Mouse (Mus musculus) kidney, embryonic 14.5 days (tissue): ENCODE results near the gene Stx7. TPM values are rescaled to one million over a fixed set of nuclear protein-coding genes. Genes with fewer than 3 reads are reported as not detected.
A peak's percentile ranks its signal among the peaks of the same experiment; 100 is the strongest.

ENCODE experiments used
- ATAC-seq: fragments of 200-750 bp; cut with Nextera tagmentation; 2 replicates; pipeline ENCODE4 v1.8.0; 2017; ENCODE audit warnings: moderate number of reproducible peaks, mild to moderate bottlenecking, moderate TSS enrichment, moderate library complexity; ENCODE audit not compliant: low FRiP score, low TSS enrichment
- H3K27ac ChIP-seq: fragments of 300-500 bp; sonication (generic); 2 replicates; pipeline ENCODE4 v1.5.1; 2014; ENCODE audit warnings: low read depth, mild to moderate bottlenecking, low read length, moderate library complexity, mixed read lengths
- H3K27me3 ChIP-seq: fragments of 300-500 bp; sonication (generic); 2 replicates; pipeline ENCODE4 v1.6.1; 2014; ENCODE audit warnings: mild to moderate bottlenecking, low read length; ENCODE audit not compliant: control insufficient read depth, insufficient read depth
- H3K36me3 ChIP-seq: fragments of 300-500 bp; sonication (generic); 2 replicates; pipeline ENCODE4 v1.6.1; 2014; ENCODE audit warnings: low read length, mixed read lengths; ENCODE audit not compliant: control insufficient read depth, insufficient read depth
- H3K4me1 ChIP-seq: fragments of 300-500 bp; sonication (generic); 2 replicates; pipeline ENCODE4 v1.6.1; 2014; ENCODE audit warnings: low read length, mixed read lengths; ENCODE audit not compliant: control insufficient read depth, insufficient read depth
- H3K4me2 ChIP-seq: fragments of 300-500 bp; sonication (generic); replicated peaks from 2 replicates; pipeline ENCODE4 v1.6.1; 2014; ENCODE audit warnings: low read depth, mild to moderate bottlenecking, low read length
- H3K4me3 ChIP-seq: fragments of 300-500 bp; sonication (generic); 2 replicates; pipeline ENCODE4 v1.5.1; 2014; ENCODE audit warnings: mild to moderate bottlenecking, low read length
- H3K9ac ChIP-seq: fragments of 300-500 bp; sonication (generic); 2 replicates; pipeline ENCODE4 v1.6.1; 2014; ENCODE audit warnings: low read depth, mild to moderate bottlenecking, low read length, moderate library complexity
- H3K9me3 ChIP-seq: fragments of 300-500 bp; sonication (generic); 2 replicates; pipeline ENCODE4 v1.6.1; 2016; ENCODE audit warnings: low read length; ENCODE audit not compliant: control insufficient read depth
- WGBS: fragments of 180-500 bp; shearing (Covaris S2); extraction: QIAGEN DNeasy Blood & Tissue Kit; methylation state at CpG from one replicate; pipeline ENCODE4 v1.1.7; 2014; 5-methylcytosine and 5-hydroxymethylcytosine counted together
- polyA plus RNA-seq: library from polyadenylated mRNA; unstranded; fragments of >200 nt; fragmentation: Nextera tagmentation; extraction: Ambion mirVana; gene quantifications from 2 replicates; pipeline ENCODE4 v1.2.1, GENCODE M21; 2014

Gene Stx7
- polyA plus RNA-seq, 1 experiment from 2014 or later = 95.5 TPM

- Histone ChIP-seq H3K4me1 (no peaks in the 10 kb centered on the region), H3K4me3 (no peak overlapping the region), H3K27me3 (no peaks in the 10 kb centered on the region), H3K36me3 (peaks cover 9% of the 10 kb centered on the region; the same call in 1 of the 2 replicates), H3K9me3 (no peaks in the 10 kb centered on the region), H3K9ac (no peak overlapping the region), H3K4me2 (no peak overlapping the region), H3K27ac (no peak overlapping the region)
- no peak for ATAC-seq
- WGBS = 66% methylated on average over 1 of the region's 1 CpGs
These were observed 42.9 kb downstream of the Stx7 start for GRCm38 (mm10) chr10:24191977-24192376.

- Histone ChIP-seq H3K9me3 (no peaks in the 10 kb centered on the region), H3K4me1 (no peaks in the 10 kb centered on the region), H3K36me3 (no peaks in the 10 kb centered on the region), H3K4me2 (no peak overlapping the region), H3K27ac (no peak overlapping the region), H3K9ac (no peak overlapping the region), H3K27me3 (no peaks in the 10 kb centered on the region), H3K4me3 (no peak overlapping the region)
- 29% methylated on average over 12 of the region's 12 CpGs for WGBS
- ATAC-seq = no peak
These were observed 50.2 kb downstream of the Stx7 start for GRCm38 (mm10) chr10:24199303-24199702.

- H3K4me2 ChIP-seq = no peak overlapping the region
- H3K27me3 ChIP-seq = no peaks in the 10 kb centered on the region
- H3K9ac ChIP-seq = no peak overlapping the region
- H3K27ac ChIP-seq = no peak overlapping the region
- no peak for ATAC-seq
- no peaks in the 10 kb centered on the region for H3K4me1 ChIP-seq
- no peaks in the 10 kb centered on the region for H3K36me3 ChIP-seq
- no peak overlapping the region for H3K4me3 ChIP-seq
- H3K9me3 ChIP-seq = no peaks in the 10 kb centered on the region
- 84% methylated on average over 3 of the region's 3 CpGs for WGBS
These were observed 51.0 kb downstream of the Stx7 start for GRCm38 (mm10) chr10:24200099-24200498.

- H3K4me3 ChIP-seq = no peak overlapping the region
- no peaks in the 10 kb centered on the region for H3K9me3 ChIP-seq
- H3K9ac ChIP-seq = no peak overlapping the region
- H3K36me3 ChIP-seq = no peaks in the 10 kb centered on the region
- 85% methylated on average over 6 of the region's 6 CpGs for WGBS
- ATAC-seq = no peak
- H3K4me2 ChIP-seq = no peak overlapping the region
- H3K27ac ChIP-seq = no peak overlapping the region
- H3K4me1 ChIP-seq = no peaks in the 10 kb centered on the region
- no peaks in the 10 kb centered on the region for H3K27me3 ChIP-seq
These were observed 61.0 kb downstream of the Stx7 start for GRCm38 (mm10) chr10:24210075-24210474.

- Histone ChIP-seq H3K27ac (no peak overlapping the region), H3K36me3 (no peaks in the 10 kb centered on the region), H3K9ac (no peak overlapping the region), H3K4me2 (no peak overlapping the region), H3K4me3 (no peak overlapping the region), H3K27me3 (no peaks in the 10 kb centered on the region), H3K9me3 (no peaks in the 10 kb centered on the region), H3K4me1 (no peaks in the 10 kb centered on the region)
- no peak for ATAC-seq
- 79% methylated on average over 5 of the region's 5 CpGs for WGBS
These were observed 64.2 kb downstream of the Stx7 start for GRCm38 (mm10) chr10:24213297-24213696.

GRCm38 (mm10) chr10:24217558-24218268 lies 68.6 kb downstream of the Stx7 start:
- Histone ChIP-seq H3K27me3 (peaks cover 4% of the 10 kb centered on the region; the same call in 1 of the 2 replicates), H3K36me3 (no peaks in the 10 kb centered on the region), H3K4me2 (no peak overlapping the region), H3K9ac (no peak overlapping the region), H3K4me3 (no peak overlapping the region), H3K9me3 (no peaks in the 10 kb centered on the region), H3K4me1 (no peaks in the 10 kb centered on the region), H3K27ac (no peak overlapping the region)
- WGBS = 57% methylated on average over 6 of the region's 6 CpGs
- ATAC-seq = no peak

- Histone ChIP-seq H3K27ac (no peak overlapping the region), H3K9ac (no peak overlapping the region), H3K4me1 (0 out of 2 replicates have a peak, but pooled peaks cover 3% of the 10 kb centered on the region), H3K4me3 (no peak overlapping the region), H3K9me3 (no peaks in the 10 kb centered on the region), H3K4me2 (no peak overlapping the region), H3K27me3 (peaks cover 7% of the 10 kb centered on the region; the same call in 1 of the 2 replicates), H3K36me3 (no peaks in the 10 kb centered on the region)
- WGBS = 82% methylated on average over 5 of the region's 5 CpGs
- ATAC-seq = no peak
These were observed 71.8 kb downstream of the Stx7 start for GRCm38 (mm10) chr10:24220931-24221330.

GRCm38 (mm10) chr10:24222911-24223310 lies 73.8 kb downstream of the Stx7 start:
- Histone ChIP-seq H3K9me3 (no peaks in the 10 kb centered on the region), H3K36me3 (no peaks in the 10 kb centered on the region), H3K27me3 (peaks cover 7% of the 10 kb centered on the region; the same call in 1 of the 2 replicates), H3K4me1 (0 out of 2 replicates have a peak, but pooled peaks cover 3% of the 10 kb centered on the region), H3K4me2 (peak overlapping the region; percentile 92), H3K27ac (no peak overlapping the region), H3K4me3 (peak overlapping the region; percentile 43), H3K9ac (peak overlapping the region; percentile 57; the same call in 1 of the 2 replicates)
- WGBS = 12% methylated on average over 6 of the region's 6 CpGs
- no peak for ATAC-seq

- no peaks in the 10 kb centered on the region for H3K36me3 ChIP-seq
- ATAC-seq = peak; percentile 93
- 1% methylated on average over 50 of the region's 56 CpGs for WGBS
- H3K27ac ChIP-seq = no peak within 1 kb of the TSS
- H3K9ac ChIP-seq = peak within 1 kb of the TSS; percentile 57
- H3K9me3 ChIP-seq = no peaks in the 10 kb centered on the region
- H3K4me1 ChIP-seq = 0 out of 2 replicates have a peak, but pooled peaks cover 3% of the 10 kb centered on the region
- H3K4me2 ChIP-seq = peak within 1 kb of the TSS; percentile 92
- peak within 1 kb of the TSS; percentile 43 for H3K4me3 ChIP-seq
- H3K27me3 ChIP-seq = peaks cover 7% of the 10 kb centered on the region; the same call in 1 of the 2 replicates
These were observed 74.5 kb downstream of the Stx7 start, which contains the start of gene Moxd1 for GRCm38 (mm10) chr10:24223449-24224143. Gene Moxd1, plus strand, starts transcription at chr10:24223517.
